Mouse (Mus musculus) hindbrain, embryonic 11.5 days (tissue): ENCODE data around the gene Ambra1. TPM values are rescaled to one million over a fixed set of nuclear protein-coding genes. Genes with fewer than 3 reads are reported as not detected.

ENCODE experiments used
- ATAC-seq: fragments of 200-750 bp; cut with Nextera tagmentation; 2 replicates; pipeline ENCODE4 v1.8.0; 2017; ENCODE audit warnings: mild to moderate bottlenecking, moderate TSS enrichment, moderate library complexity; ENCODE audit not compliant: low FRiP score
- DNase-seq: peaks from one replicate; pipeline ENCODE4 v3.0.0-alpha.2; 2015; ENCODE audit warnings: low spot score
- H3K27ac ChIP-seq: fragments of 300-500 bp; sonication (generic); 2 replicates; pipeline ENCODE4 v1.5.1; 2014; ENCODE audit warnings: mild to moderate bottlenecking, low read depth, low read length
- H3K27me3 ChIP-seq: fragments of 300-500 bp; sonication (generic); 2 replicates; pipeline ENCODE4 v1.6.1; 2014; ENCODE audit warnings: mild to moderate bottlenecking, low read length, moderate library complexity, mixed read lengths; ENCODE audit not compliant: control insufficient read depth, insufficient read depth
- H3K36me3 ChIP-seq: fragments of 300-500 bp; sonication (generic); 2 replicates; pipeline ENCODE4 v1.6.1; 2014; ENCODE audit warnings: mild to moderate bottlenecking, low read length, moderate library complexity, mixed read lengths; ENCODE audit not compliant: control insufficient read depth, insufficient read depth
- H3K4me1 ChIP-seq: fragments of 300-500 bp; sonication (generic); replicated peaks from 2 replicates; pipeline ENCODE4 v1.6.1; 2014; ENCODE audit warnings: low read length, mixed read lengths; ENCODE audit not compliant: control insufficient read depth, insufficient read depth
- H3K4me2 ChIP-seq: fragments of 300-500 bp; sonication (generic); replicated peaks from 2 replicates; pipeline ENCODE4 v1.6.1; 2014; ENCODE audit warnings: mild to moderate bottlenecking, low read depth, low read length
- H3K4me3 ChIP-seq: fragments of 300-500 bp; sonication (generic); 2 replicates; pipeline ENCODE4 v1.5.1; 2014; ENCODE audit warnings: low read depth, low read length
- H3K9ac ChIP-seq: fragments of 300-500 bp; sonication (generic); 2 replicates; pipeline ENCODE4 v1.6.1; 2014; ENCODE audit warnings: low read depth, low read length
- H3K9me3 ChIP-seq: fragments of 300-500 bp; sonication (generic); 2 replicates; pipeline ENCODE4 v1.6.1; 2016; ENCODE audit warnings: low read length; ENCODE audit not compliant: control insufficient read depth
- WGBS: fragments of 180-500 bp; shearing (Covaris S2); extraction: QIAGEN DNeasy Blood & Tissue Kit; methylation state at CpG from one replicate; pipeline ENCODE4 v1.1.7; 2014; 5-methylcytosine and 5-hydroxymethylcytosine counted together
- polyA plus RNA-seq: library from polyadenylated mRNA; unstranded; fragments of >200 nt; fragmentation: Nextera tagmentation; extraction: Ambion mirVana; gene quantifications from 2 replicates; pipeline ENCODE4 v1.2.1, GENCODE M21; 2014

Gene Ambra1
- polyA plus RNA-seq, 1 experiment from 2014 or later, result 19.2 TPM

- Histone ChIP-seq H3K4me1 (peaks cover 2% of the 10 kb centered on the region; the same call in 1 of the 2 replicates), H3K4me2 (no peak overlapping the region)
These were observed 234.8 kb downstream of the Ambra1 start for GRCm38 (mm10) chr2:91964610-91965204.

GRCm38 (mm10) chr2:91965417-91965816 lies 235.5 kb downstream of the Ambra1 start:
- DNase-seq (no peak), ATAC-seq (no peak)
- Histone ChIP-seq H3K4me2 (no peak overlapping the region; the same call in 1 of the 2 replicates), H3K4me1 (peaks cover 2% of the 10 kb centered on the region; the same call in 1 of the 2 replicates), H3K9ac (0 out of 2 replicates have a peak overlapping the region, but pooled peaks have one; percentile 23), H3K27me3 (peaks cover 5% of the 10 kb centered on the region; the same call in 1 of the 2 replicates), H3K4me3 (no peak overlapping the region), H3K9me3 (no peaks in the 10 kb centered on the region), H3K27ac (no peak overlapping the region), H3K36me3 (no peaks in the 10 kb centered on the region)
- WGBS, result 15% methylated on average over 20 of the region's 20 CpGs

More at GRCm38 (mm10) chr2:91964610-91965204, 234.8 kb downstream of the Ambra1 start:
- ATAC-seq (no peak), DNase-seq (no peak)
- Histone ChIP-seq H3K36me3 (no peaks in the 10 kb centered on the region), H3K27ac (no peak overlapping the region), H3K27me3 (peaks cover 5% of the 10 kb centered on the region; the same call in 1 of the 2 replicates), H3K9ac (no peak overlapping the region), H3K4me3 (no peak overlapping the region), H3K9me3 (no peaks in the 10 kb centered on the region)
- 72% methylated on average over 3 of the region's 3 CpGs for WGBS

- no peaks in the 10 kb centered on the region for H3K9me3 ChIP-seq
- no peak overlapping the region for H3K4me3 ChIP-seq
- H3K27ac ChIP-seq, result no peak overlapping the region
- no peak overlapping the region for H3K4me2 ChIP-seq
- WGBS, result 92% methylated on average over 5 of the region's 5 CpGs
- no peaks in the 10 kb centered on the region for H3K36me3 ChIP-seq
- peaks cover 5% of the 10 kb centered on the region; the same call in 1 of the 2 replicates for H3K27me3 ChIP-seq
- no peak overlapping the region for H3K9ac ChIP-seq
- peaks cover 4% of the 10 kb centered on the region; the same call in 1 of the 2 replicates for H3K4me1 ChIP-seq
- DNase-seq, result no peak
- no peak for ATAC-seq
These were observed 236.4 kb downstream of the Ambra1 start for GRCm38 (mm10) chr2:91966367-91966766.

GRCm38 (mm10) chr2:91967962-91968361 lies 238.0 kb downstream of the Ambra1 start:
- H3K4me3 ChIP-seq, result no peak overlapping the region
- H3K9me3 ChIP-seq, result no peaks in the 10 kb centered on the region
- WGBS, result 70% methylated on average over 11 of the region's 11 CpGs
- H3K9ac ChIP-seq, result no peak overlapping the region
- DNase-seq (no peak), ATAC-seq (no peak)
- no peaks in the 10 kb centered on the region for H3K36me3 ChIP-seq
- peaks cover 4% of the 10 kb centered on the region for H3K4me1 ChIP-seq
- peaks cover 5% of the 10 kb centered on the region for H3K27me3 ChIP-seq
- no peak overlapping the region for H3K4me2 ChIP-seq
- no peak overlapping the region for H3K27ac ChIP-seq

Other genes starting within 250 kb of the Ambra1 start
- 132 and 171 TPM in 2 replicates for gene Ckap5, start 203.4 kb upstream of the Ambra1 start, polyA plus RNA-seq
- gene F2, start 93.7 kb upstream of the Ambra1 start, polyA plus RNA-seq, result 0.27 and 0.29 TPM in 2 replicates
- 6.5 and 10.2 TPM in 2 replicates for gene Zfp408, start 80.3 kb upstream of the Ambra1 start, polyA plus RNA-seq
- 79.6 and 86.8 TPM in 2 replicates for gene Arhgap1, start 80.3 kb upstream of the Ambra1 start, polyA plus RNA-seq
- 31.9 and 35.3 TPM in 2 replicates for gene Atg13, start 19.6 kb upstream of the Ambra1 start, polyA plus RNA-seq
- gene Harbi1, start 19.3 kb upstream of the Ambra1 start, polyA plus RNA-seq, result 17.8 and 20.6 TPM in 2 replicates
- gene Chrm4, start 197.1 kb downstream of the Ambra1 start, polyA plus RNA-seq, result 0.20 and 0.42 TPM in 2 replicates
- gene Mdk, start 202.2 kb downstream of the Ambra1 start, polyA plus RNA-seq, result 960 and 984 TPM in 2 replicates
- 0.27 and 0.37 TPM in 2 replicates for gene Gm9821, start 215.6 kb downstream of the Ambra1 start, polyA plus RNA-seq
- 24.1 and 28.9 TPM in 2 replicates for gene Dgkz, start 245.7 kb downstream of the Ambra1 start, polyA plus RNA-seq